Mouse (Mus musculus): ENCODE measurements at regions not wholly inside any gene's neighbourhood (a gene's known extent, or its start where the extent isn't known, plus 50 kb on each side); places are given as distances from the start of the nearest gene placed in this dataset.

GRCm38 (mm10) chr2:128352533-128352932 is 226.7 kb downstream of the Bcl2l11 start:
- TF ChIP-seq CHD2 (IDR thresholded peaks at IDR 0.05; ENCODE audit: low read depth, low read length) (no peak), MAFK (IDR thresholded peaks at IDR 0.05; ENCODE audit: insufficient read depth, low read depth, low read length) (no peak)
